Mouse (Mus musculus) layer of hippocampus, postnatal 14 days (tissue): ENCODE data around the gene Usp7. TPM values are rescaled to one million over a fixed set of nuclear protein-coding genes. Genes with fewer than 3 reads are reported as not detected.
A peak's percentile ranks its signal among the peaks of the same experiment; 100 is the strongest.
"Not testable (repeated sequence)": the region's sequence is repeated elsewhere in the genome, so short reads cannot be mapped to it uniquely, and the experiment has no call there.

Experiments
- DNase-seq, 2 experiments: peaks; one replicate each; pipeline ENCODE4 v3.0.0; 2021 to 2022; ENCODE audit warnings: low spot score in 2 of 2, mixed read lengths in 1 of 2
- total RNA-seq, 2 experiments: library from RNA; stranded (reverse); gene quantifications; 2 replicates each; pipeline ENCODE4 v1.2.3; 2021

Usp7 gene
- total RNA-seq, 2 experiments from 2014 or later: 149 to 167 TPM

GRCm38 (mm10) chr16:8758193-8758592, 33.9 kb downstream of the Usp7 start:
- no peak for DNase-seq

GRCm38 (mm10) chr16:8757586-8757985, 34.5 kb downstream of the Usp7 start:
- not testable (repeated sequence) for DNase-seq

- DNase-seq: no peak
Measured at GRCm38 (mm10) chr16:8752334-8752733, 39.8 kb downstream of the Usp7 start.

GRCm38 (mm10) chr16:8751555-8752235, 40.4 kb downstream of the Usp7 start:
- DNase-seq: no peak

GRCm38 (mm10) chr16:8748904-8749303, 43.2 kb downstream of the Usp7 start:
- DNase-seq: no peak

- DNase-seq: no peak
Measured at GRCm38 (mm10) chr16:8748175-8748846, 43.8 kb downstream of the Usp7 start.

GRCm38 (mm10) chr16:8747772-8748171, 44.3 kb downstream of the Usp7 start:
- no peak for DNase-seq

GRCm38 (mm10) chr16:8746509-8746908, 45.6 kb downstream of the Usp7 start:
- no peak for DNase-seq

- no peak for DNase-seq
Measured at GRCm38 (mm10) chr16:8745751-8746150, 46.4 kb downstream of the Usp7 start.

- DNase-seq: no peak
Measured at GRCm38 (mm10) chr16:8743989-8744388, 48.1 kb downstream of the Usp7 start.

GRCm38 (mm10) chr16:8741697-8742096, 50.4 kb downstream of the Usp7 start:
- no peak for DNase-seq

- no peak for DNase-seq
Measured at GRCm38 (mm10) chr16:8741110-8741509, 51.0 kb downstream of the Usp7 start.

GRCm38 (mm10) chr16:8738542-8739514, 53.3 kb downstream of the Usp7 start:
- peak; percentile 86 to 89 for DNase-seq

GRCm38 (mm10) chr16:8737666-8738541, 54.2 kb downstream of the Usp7 start:
- DNase-seq: peak in 1 of 2 experiments; percentile 25

- DNase-seq: no peak
Measured at GRCm38 (mm10) chr16:8737341-8737665, 54.8 kb downstream of the Usp7 start.

GRCm38 (mm10) chr16:8736757-8737156, 55.4 kb downstream of the Usp7 start:
- DNase-seq: no peak

GRCm38 (mm10) chr16:8736032-8736431, 56.1 kb downstream of the Usp7 start:
- no peak for DNase-seq

- no peak for DNase-seq
Measured at GRCm38 (mm10) chr16:8734693-8735092, 57.4 kb downstream of the Usp7 start.

GRCm38 (mm10) chr16:8733624-8734023, 58.5 kb downstream of the Usp7 start:
- no peak for DNase-seq

- not testable (repeated sequence) for DNase-seq
Measured at GRCm38 (mm10) chr16:8732450-8732849, 59.7 kb downstream of the Usp7 start.

- no peak for DNase-seq
Measured at GRCm38 (mm10) chr16:8731630-8732029, 60.5 kb downstream of the Usp7 start.
